Mouse (Mus musculus): Measurements from ENCODE around the gene Areg.

Gene Areg

DNA sequence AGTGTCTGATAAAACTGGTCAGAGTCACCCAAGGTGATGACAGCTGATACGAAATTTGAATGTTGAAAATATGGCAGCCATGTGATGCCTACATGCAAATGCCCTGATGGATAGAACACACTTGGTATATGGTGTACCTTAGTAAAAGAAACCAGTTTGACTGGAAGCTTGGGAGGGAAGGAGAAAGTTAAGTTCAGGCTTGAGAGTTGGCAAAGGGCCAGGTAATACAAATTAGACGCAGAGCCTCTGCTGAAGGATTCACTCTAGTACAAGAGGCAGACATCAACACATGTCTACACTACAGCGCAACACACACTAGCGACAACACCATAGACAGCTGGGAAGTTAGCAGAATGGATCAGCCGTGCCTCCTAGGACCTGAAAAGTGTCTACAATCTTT lies 27.2 kb downstream of the Areg start:
- no peak for DNase-seq (ENCODE audit: low spot score)

DNA sequence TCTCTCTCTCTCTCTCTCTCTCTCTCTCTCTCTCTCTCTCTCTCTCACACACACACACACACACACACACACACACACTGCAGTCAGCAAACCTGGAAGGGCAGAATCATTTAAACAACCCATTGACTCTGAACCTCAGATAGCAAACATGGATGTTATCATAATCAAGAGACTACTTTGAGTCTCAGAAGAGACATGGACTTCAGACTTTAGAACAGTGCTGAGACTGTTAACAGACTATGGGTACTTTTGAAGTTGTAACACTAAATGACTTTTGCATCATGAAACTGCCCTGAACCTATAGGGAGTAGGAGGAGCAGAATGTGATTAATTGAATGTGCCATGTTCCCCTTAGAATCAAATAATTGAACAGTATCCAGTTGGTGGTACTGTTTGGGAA lies 37.0 kb downstream of the Areg start:
- DNase-seq (ENCODE audit: low spot score), result no peak

DNA sequence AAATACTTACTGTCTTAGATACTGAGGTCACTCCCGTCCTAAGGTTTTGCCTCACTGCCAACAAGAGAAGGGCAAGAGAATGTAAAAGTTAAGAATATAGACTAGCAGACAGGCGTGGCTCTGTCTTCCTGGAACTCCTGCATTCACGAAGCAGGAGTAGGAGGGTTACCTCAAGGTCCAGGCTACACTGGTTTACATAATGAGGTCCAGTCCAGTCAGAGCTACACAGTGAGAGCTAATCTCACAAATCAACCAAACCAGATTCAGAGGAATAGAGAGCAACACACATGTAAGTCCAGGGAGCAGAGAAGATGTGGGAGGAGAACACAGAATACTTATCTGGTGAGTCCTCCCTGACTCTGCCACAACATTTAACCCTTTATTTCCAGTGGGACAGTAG lies 55.2 kb downstream of the Areg start:
- DNase-seq (ENCODE audit: low spot score), result no peak
